Mouse (Mus musculus) urinary bladder, postnatal 4 days (tissue): ENCODE results near the gene Oit3.

ENCODE experiments used
- DNase-seq, 2 experiments: peaks; one replicate each; pipeline ENCODE4 v3.0.0; 2021 to 2022; ENCODE audit warnings: low spot score in 2 of 2

Gene Oit3

GRCm38 (mm10) chr10:59441735-59442134 lies at the start of gene Oit3:
Gene Oit3, minus strand, starts transcription at chr10:59441778.
- no peak for DNase-seq

- no peak for DNase-seq
Observed at GRCm38 (mm10) chr10:59490920-59491319, 49.3 kb upstream of the Oit3 start.

- no peak for DNase-seq
Observed at GRCm38 (mm10) chr10:59489411-59489810, 47.8 kb upstream of the Oit3 start.

GRCm38 (mm10) chr10:59487351-59487750 lies 45.8 kb upstream of the Oit3 start:
- no peak for DNase-seq

- no peak for DNase-seq
Observed at GRCm38 (mm10) chr10:59484318-59484717, 42.7 kb upstream of the Oit3 start.

GRCm38 (mm10) chr10:59481381-59481780 lies 39.8 kb upstream of the Oit3 start:
- no peak for DNase-seq

- DNase-seq, result no peak
Observed at GRCm38 (mm10) chr10:59470451-59470850, 28.9 kb upstream of the Oit3 start.

GRCm38 (mm10) chr10:59467297-59467696 lies 25.7 kb upstream of the Oit3 start:
- DNase-seq, result no peak

GRCm38 (mm10) chr10:59466626-59467025 lies 25.0 kb upstream of the Oit3 start:
- no peak for DNase-seq

GRCm38 (mm10) chr10:59465546-59465945 lies 24.0 kb upstream of the Oit3 start:
- no peak for DNase-seq

GRCm38 (mm10) chr10:59462307-59462706 lies 20.7 kb upstream of the Oit3 start:
- DNase-seq, result no peak

- no peak for DNase-seq
Observed at GRCm38 (mm10) chr10:59459767-59460166, 18.2 kb upstream of the Oit3 start.

- no peak for DNase-seq
Observed at GRCm38 (mm10) chr10:59454631-59455030, 13.1 kb upstream of the Oit3 start.

GRCm38 (mm10) chr10:59451839-59452238 lies 10.3 kb upstream of the Oit3 start:
- no peak for DNase-seq

- no peak for DNase-seq
Observed at GRCm38 (mm10) chr10:59447546-59447945, 6.0 kb upstream of the Oit3 start.

- no peak for DNase-seq
Observed at GRCm38 (mm10) chr10:59446911-59447437, 5.4 kb upstream of the Oit3 start.

GRCm38 (mm10) chr10:59444635-59445034 lies 3.1 kb upstream of the Oit3 start:
- no peak for DNase-seq

GRCm38 (mm10) chr10:59444106-59444505 lies 2.5 kb upstream of the Oit3 start:
- no peak for DNase-seq

GRCm38 (mm10) chr10:59443212-59443611 lies 1.6 kb upstream of the Oit3 start:
- DNase-seq, result no peak

GRCm38 (mm10) chr10:59440177-59440576 lies 1.4 kb downstream of the Oit3 start:
- DNase-seq, result no peak

GRCm38 (mm10) chr10:59439508-59439931 lies 2.1 kb downstream of the Oit3 start:
- DNase-seq, result peak in 1 of 2 experiments; percentile 41

GRCm38 (mm10) chr10:59438651-59439050 lies 2.9 kb downstream of the Oit3 start:
- DNase-seq, result no peak

GRCm38 (mm10) chr10:59435746-59436145 lies 5.8 kb downstream of the Oit3 start:
- no peak for DNase-seq

GRCm38 (mm10) chr10:59430701-59431218 lies 10.8 kb downstream of the Oit3 start:
- DNase-seq, result no peak
